Mouse (Mus musculus) heart, adult 2 months (tissue): ENCODE data around the gene Uchl4. TPM values are rescaled to one million over a fixed set of nuclear protein-coding genes. Genes with fewer than 3 reads are reported as not detected.
A peak's percentile ranks its signal among the peaks of the same experiment; 100 is the strongest.

ENCODE experiments used
- DNase-seq, 2 experiments: peaks; one replicate each; pipeline ENCODE4 v3.0.0; 2021
- H3K27ac ChIP-seq: fragments of 200-600 bp; 2 replicates; pipeline ENCODE4 v1.8.1; 2022
- H3K27me3 ChIP-seq: fragments of 200-500 bp; 2 replicates; pipeline ENCODE4 v1.6.1; 2012; ENCODE audit warnings: mild to moderate bottlenecking, low read length, inconsistent platforms, mixed read lengths; ENCODE audit not compliant: control insufficient read depth, insufficient read depth
- H3K36me3 ChIP-seq: fragments of 200-500 bp; 2 replicates; pipeline ENCODE4 v1.6.1; 2012; ENCODE audit warnings: low read length, inconsistent platforms; ENCODE audit not compliant: control insufficient read depth, insufficient read depth
- H3K4me1 ChIP-seq: fragments of 200-500 bp; 2 replicates; pipeline ENCODE4 v1.6.1; 2011; ENCODE audit warnings: low read length; ENCODE audit not compliant: control insufficient read depth, insufficient read depth
- H3K4me3 ChIP-seq: fragments of 200-600 bp; 2 replicates; pipeline ENCODE4 v1.8.1; 2022
- H3K79me2 ChIP-seq: fragments of 200-500 bp; replicated peaks from 2 replicates; pipeline ENCODE4 v1.6.1; 2012; ENCODE audit warnings: mild to moderate bottlenecking, inconsistent platforms, low read length, moderate library complexity, mixed read lengths; ENCODE audit not compliant: control insufficient read depth, insufficient read depth
- H3K9ac ChIP-seq: fragments of 200-500 bp; 2 replicates; pipeline ENCODE4 v1.6.1; 2012; ENCODE audit warnings: low read depth, mild to moderate bottlenecking, control low read depth, inconsistent platforms, low read length, mixed read lengths
- CTCF ChIP-seq: fragments of 200-600 bp; IDR thresholded peaks from 2 replicates; pipeline ENCODE4 v1.8.1; 2022; ENCODE audit warnings: antibody characterized with exemption, mild to moderate bottlenecking, moderate library complexity
- EP300 ChIP-seq: fragments of 200-500 bp; IDR thresholded peaks from 2 replicates; pipeline ENCODE4 v1.6.1; 2011; ENCODE audit warnings: low read depth, low read length, control low read depth; ENCODE audit not compliant: insufficient read depth
- POLR2A ChIP-seq: fragments of 200-500 bp; IDR thresholded peaks from 2 replicates; pipeline ENCODE4 v1.6.1; 2011; ENCODE audit warnings: mild to moderate bottlenecking, low read depth, low read length, control low read depth; ENCODE audit not compliant: insufficient read depth
- WGBS: fragments of 180-500 bp; shearing (Covaris S2); methylation state at CpG from one replicate; pipeline ENCODE4 v1.1.7; 2018; 5-methylcytosine and 5-hydroxymethylcytosine counted together
- intact Hi-C: fragments of 180-260 bp; cut with DNase I; formaldehyde crosslinking; loops from one replicate; pipeline ENCODE4 v1.15.1; 2025
- polyA plus RNA-seq: library from polyadenylated mRNA; depleted of rRNA; stranded (reverse); fragments of >200 nt; gene quantifications from 2 replicates; pipeline ENCODE4 v1.2.3, GENCODE M21; 2012
- total RNA-seq, 2 experiments: library from RNA; stranded (reverse); gene quantifications; 2 replicates each; pipeline ENCODE4 v1.2.3; 2021

Gene Uchl4
- total and polyA plus RNA-seq, 3 experiments: 0.21 to 2.4 (median 2.3) TPM

GRCm38 (mm10) chr9:64222098-64222497 lies 12.9 kb upstream of the Uchl4 start:
- no peak for TF ChIP-seq EP300
- TF ChIP-seq CTCF: no peak
- TF ChIP-seq POLR2A: no peak
- Histone ChIP-seq H3K36me3 (peaks cover 8% of the 10 kb centered on the region), H3K27ac (no peak overlapping the region), H3K27me3 (no peaks in the 10 kb centered on the region), H3K4me1 (peaks cover 4% of the 10 kb centered on the region), H3K79me2 (peaks cover 10% of the 10 kb centered on the region), H3K4me3 (no peak overlapping the region), H3K9ac (no peak overlapping the region)
- intact Hi-C loops: no loop called here
- DNase-seq: no peak
- 44% methylated on average over 2 of the region's 2 CpGs for WGBS

DNA sequence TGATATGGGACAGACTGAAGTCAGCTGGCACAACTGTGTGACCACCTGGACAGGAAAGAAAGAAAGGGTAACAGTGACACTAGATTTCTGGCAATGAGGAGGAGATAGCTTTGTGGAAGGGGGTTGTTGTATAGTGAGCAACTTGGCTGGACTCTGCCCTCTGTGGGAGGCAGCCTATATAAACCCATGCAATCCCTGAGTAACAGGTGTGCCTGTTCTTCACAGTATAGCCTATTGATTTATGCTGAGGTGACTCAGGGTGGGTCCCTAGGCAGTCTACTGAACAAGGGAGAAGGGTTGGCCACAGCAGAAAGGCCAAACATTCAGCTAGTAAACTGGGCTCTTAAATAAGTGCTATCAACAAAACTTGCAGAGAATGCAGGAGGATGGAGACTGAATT lies 9.2 kb upstream of the Uchl4 start:
- TF ChIP-seq POLR2A: no peak
- no peak for TF ChIP-seq CTCF
- no peak for TF ChIP-seq EP300
- no peak overlapping the region for H3K9ac ChIP-seq
- H3K79me2 ChIP-seq: peaks cover 9% of the 10 kb centered on the region
- H3K4me3 ChIP-seq: no peak overlapping the region
- H3K27ac ChIP-seq: no peak overlapping the region
- H3K27me3 ChIP-seq: no peaks in the 10 kb centered on the region
- H3K36me3 ChIP-seq: peaks cover 17% of the 10 kb centered on the region
- intact Hi-C loops: no loop called here
- DNase-seq: no peak
- peaks cover 14% of the 10 kb centered on the region for H3K4me1 ChIP-seq

GRCm38 (mm10) chr9:64227736-64228135 lies 7.3 kb upstream of the Uchl4 start:
- no peaks in the 10 kb centered on the region for H3K27me3 ChIP-seq
- H3K4me1 ChIP-seq: peaks cover 21% of the 10 kb centered on the region
- peaks cover 7% of the 10 kb centered on the region for H3K79me2 ChIP-seq
- H3K9ac ChIP-seq: no peak overlapping the region
- DNase-seq: peak in 1 of 2 experiments; percentile 21
- H3K4me3 ChIP-seq: no peak overlapping the region
- TF ChIP-seq POLR2A (no peak), EP300 (no peak), CTCF (no peak)
- intact Hi-C loops: no loop called here
- H3K27ac ChIP-seq: no peak overlapping the region
- H3K36me3 ChIP-seq: peaks cover 17% of the 10 kb centered on the region
- whole genome bisulfite sequencing: 41% methylated on average over 12 of the region's 12 CpGs

- no peak overlapping the region for H3K9ac ChIP-seq
- no peak overlapping the region for H3K27ac ChIP-seq
- intact Hi-C loops: no loop called here
- no peaks in the 10 kb centered on the region for H3K27me3 ChIP-seq
- H3K4me1 ChIP-seq: peaks cover 20% of the 10 kb centered on the region
- TF ChIP-seq EP300 (no peak), POLR2A (no peak), CTCF (no peak)
- no peak for DNase-seq
- peaks cover 5% of the 10 kb centered on the region for H3K79me2 ChIP-seq
- peaks cover 25% of the 10 kb centered on the region for H3K36me3 ChIP-seq
- H3K4me3 ChIP-seq: no peak overlapping the region
Observed at GRCm38 (mm10) chr9:64228972-64229371, 6.0 kb upstream of the Uchl4 start.

- H3K36me3 ChIP-seq: peaks cover 24% of the 10 kb centered on the region
- peak overlapping the region; percentile 67 for H3K27ac ChIP-seq
- no peak overlapping the region for H3K9ac ChIP-seq
- peak in 1 of 2 experiments; percentile 22 for DNase-seq
- H3K4me1 ChIP-seq: peaks cover 20% of the 10 kb centered on the region
- H3K27me3 ChIP-seq: no peaks in the 10 kb centered on the region
- no peak overlapping the region for H3K4me3 ChIP-seq
- intact Hi-C loops: no loop called here
- no peak for TF ChIP-seq POLR2A
- TF ChIP-seq EP300: no peak
- TF ChIP-seq CTCF: peak; percentile 34; the same call in 1 of the 2 replicates
- 23% methylated on average over 5 of the region's 5 CpGs for WGBS
- peaks cover 1% of the 10 kb centered on the region for H3K79me2 ChIP-seq
Observed at GRCm38 (mm10) chr9:64231171-64231570, 3.8 kb upstream of the Uchl4 start.

DNA sequence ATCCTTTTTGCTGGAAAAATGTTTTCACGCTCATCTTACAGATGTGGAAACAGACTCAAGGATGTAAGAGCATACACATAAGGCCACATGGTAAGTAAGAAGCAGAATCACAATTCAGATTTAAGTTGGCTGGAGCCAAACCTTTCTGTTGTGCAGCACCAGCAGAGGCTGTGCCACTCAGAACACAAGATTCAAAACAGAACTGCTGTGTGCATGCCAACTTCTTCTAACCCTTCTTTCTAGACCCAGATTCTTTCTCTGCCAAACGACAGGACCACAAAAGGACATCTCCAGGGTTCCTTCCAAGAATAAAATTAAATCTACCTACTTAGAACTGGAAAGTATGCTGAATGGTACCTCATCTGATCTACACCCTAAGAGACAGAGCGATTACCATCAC lies 3.3 kb upstream of the Uchl4 start:
- Histone ChIP-seq H3K9ac (no peak overlapping the region), H3K4me1 (peaks cover 20% of the 10 kb centered on the region)
- TF ChIP-seq POLR2A (no peak), CTCF (no peak), EP300 (no peak)

More for the DNA sequence above, 3.3 kb upstream of the Uchl4 start:
- peaks cover 22% of the 10 kb centered on the region for H3K36me3 ChIP-seq
- intact Hi-C loops: no loop called here
- DNase-seq: no peak
- peaks cover 1% of the 10 kb centered on the region for H3K79me2 ChIP-seq
- WGBS: 57% methylated on average over 3 of the region's 3 CpGs
- no peak overlapping the region for H3K4me3 ChIP-seq
- peak overlapping the region; percentile 67 for H3K27ac ChIP-seq
- H3K27me3 ChIP-seq: no peaks in the 10 kb centered on the region
